Mouse (Mus musculus): Measurements from ENCODE around the gene Fmod. TPM values are rescaled to one million over a fixed set of nuclear protein-coding genes. Genes with fewer than 3 reads are reported as not detected.

Fmod gene
- polyA plus RNA-seq, 1 experiment from 2014 or later, result 4.0 TPM

DNA sequence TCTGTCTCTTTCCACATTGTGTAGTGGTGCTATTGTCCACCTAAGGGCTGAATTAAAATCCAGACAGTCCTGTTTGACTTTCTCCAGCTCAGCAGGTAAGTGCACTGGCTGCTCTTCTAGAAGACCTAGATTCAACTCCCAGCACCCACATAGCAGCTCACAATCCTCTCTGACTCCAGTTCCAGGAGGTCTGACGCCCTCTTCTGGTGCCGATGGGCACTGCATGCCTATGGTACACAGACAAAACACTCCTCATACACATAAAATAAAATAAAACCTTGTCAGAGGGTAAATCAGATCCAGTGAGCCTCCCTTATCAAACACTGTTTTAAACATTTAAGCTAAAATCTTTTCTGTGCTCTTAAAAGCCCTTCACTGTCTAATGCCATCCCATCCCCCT is 562 bp upstream of the Fmod start:
- no peak overlapping the region for H3K4me3 ChIP-seq (ENCODE audit: low read length)
- 0 out of 2 replicates have a peak, but pooled peaks cover 6% of the 10 kb centered on the region for H3K4me1 ChIP-seq (ENCODE audit: control insufficient read depth, insufficient read depth, low read length)
- H3K4me2 ChIP-seq (replicated peaks; ENCODE audit: low read depth, low read length), result no peak overlapping the region
- no peak overlapping the region for H3K27ac ChIP-seq (ENCODE audit: low read depth, low read length)
- H3K9me3 ChIP-seq (ENCODE audit: control insufficient read depth, low read length), result no peaks in the 10 kb centered on the region
- H3K36me3 ChIP-seq (ENCODE audit: control insufficient read depth, insufficient read depth, low read length), result no peaks in the 10 kb centered on the region
- WGBS, result 72% methylated on average over 2 of the region's 2 CpGs
- H3K9ac ChIP-seq (ENCODE audit: low read depth, low read length), result no peak overlapping the region
- H3K27me3 ChIP-seq (ENCODE audit: control insufficient read depth, insufficient read depth, low read length), result no peaks in the 10 kb centered on the region
- no peak for ATAC-seq (ENCODE audit: low FRiP score, low TSS enrichment)

DNA sequence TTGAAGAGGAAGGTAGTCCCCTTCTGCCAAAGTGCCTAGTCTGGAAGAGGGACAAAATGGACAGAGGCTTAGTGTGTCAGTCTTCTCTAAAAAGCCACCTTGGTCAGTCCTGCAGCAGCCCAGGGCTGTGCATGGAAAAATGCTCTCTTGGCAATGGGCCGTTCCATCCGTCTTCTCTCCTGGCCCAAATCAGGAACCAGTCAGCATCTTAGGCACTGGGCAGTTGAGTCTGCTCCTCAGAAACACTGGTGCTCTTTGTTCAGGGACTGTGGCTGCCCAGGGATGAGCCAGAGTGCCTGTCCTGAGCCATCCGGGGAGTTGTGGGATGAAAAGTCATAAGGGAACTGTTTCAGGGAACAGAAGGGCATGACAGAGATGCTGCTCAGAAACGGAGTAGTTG is 1.3 kb downstream of the Fmod start:
- Histone ChIP-seq H3K9ac (ENCODE audit: low read depth, low read length) (no peak overlapping the region), H3K36me3 (ENCODE audit: control insufficient read depth, insufficient read depth, low read length) (no peaks in the 10 kb centered on the region), H3K4me1 (ENCODE audit: control insufficient read depth, insufficient read depth, low read length) (0 out of 2 replicates have a peak, but pooled peaks cover 6% of the 10 kb centered on the region), H3K4me3 (ENCODE audit: low read length) (no peak overlapping the region), H3K27me3 (ENCODE audit: control insufficient read depth, insufficient read depth, low read length) (no peaks in the 10 kb centered on the region), H3K4me2 (replicated peaks; ENCODE audit: low read depth, low read length) (no peak overlapping the region), H3K27ac (ENCODE audit: low read depth, low read length) (no peak overlapping the region), H3K9me3 (ENCODE audit: control insufficient read depth, low read length) (no peaks in the 10 kb centered on the region)
- ATAC-seq (ENCODE audit: low FRiP score, low TSS enrichment), result no peak
- 92% methylated on average over 4 of the region's 4 CpGs for WGBS

DNA sequence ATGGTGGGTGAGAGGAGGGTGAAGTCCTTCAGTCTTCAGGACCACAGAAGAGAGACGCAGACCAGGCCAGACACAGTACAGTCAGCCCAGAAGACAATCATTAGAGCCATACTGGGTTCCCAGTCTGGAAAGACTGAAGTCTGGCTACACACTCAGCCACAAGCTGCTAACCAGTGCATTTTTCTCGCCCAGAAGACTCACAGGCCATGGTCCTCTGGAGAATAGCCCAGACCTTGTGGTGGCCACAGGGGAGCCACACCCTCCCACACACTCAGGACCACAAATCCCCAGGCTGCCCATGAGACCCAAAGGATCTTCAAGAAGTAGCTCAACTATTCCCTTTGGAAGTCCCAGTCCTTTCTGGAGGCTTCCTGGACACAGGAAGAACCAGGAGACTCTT is 2.3 kb downstream of the Fmod start:
- Histone ChIP-seq H3K27ac (ENCODE audit: low read depth, low read length) (no peak overlapping the region), H3K36me3 (ENCODE audit: control insufficient read depth, insufficient read depth, low read length) (no peaks in the 10 kb centered on the region), H3K9me3 (ENCODE audit: control insufficient read depth, low read length) (no peaks in the 10 kb centered on the region), H3K4me1 (ENCODE audit: control insufficient read depth, insufficient read depth, low read length) (0 out of 2 replicates have a peak, but pooled peaks cover 6% of the 10 kb centered on the region), H3K4me2 (replicated peaks; ENCODE audit: low read depth, low read length) (no peak overlapping the region), H3K9ac (ENCODE audit: low read depth, low read length) (no peak overlapping the region), H3K27me3 (ENCODE audit: control insufficient read depth, insufficient read depth, low read length) (no peaks in the 10 kb centered on the region), H3K4me3 (ENCODE audit: low read length) (no peak overlapping the region)
- ATAC-seq (ENCODE audit: low FRiP score, low TSS enrichment), result no peak
- WGBS, result 86% methylated on average over 2 of the region's 2 CpGs

DNA sequence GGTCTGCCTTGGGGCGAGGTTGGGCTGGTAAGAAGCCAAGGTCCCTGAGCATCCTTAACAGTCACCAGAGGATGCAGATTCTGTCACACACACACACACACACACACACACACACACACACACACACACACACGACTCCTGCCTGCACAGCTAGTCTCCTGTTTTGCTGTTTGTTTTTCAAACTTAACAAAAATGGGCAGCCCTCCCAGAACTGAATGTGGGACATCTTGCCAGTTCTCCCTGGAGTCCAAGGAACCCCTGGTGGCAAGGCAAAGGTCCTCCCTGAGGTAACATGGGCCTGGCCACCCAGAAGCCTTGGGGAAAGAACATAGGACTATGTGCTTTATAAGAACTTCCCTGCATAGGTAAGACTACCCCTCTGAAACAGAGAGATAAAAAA is 4.8 kb downstream of the Fmod start:
- no peak overlapping the region for H3K9ac ChIP-seq (ENCODE audit: low read depth, low read length)
- no peaks in the 10 kb centered on the region for H3K36me3 ChIP-seq (ENCODE audit: control insufficient read depth, insufficient read depth, low read length)
- no peak overlapping the region for H3K4me3 ChIP-seq (ENCODE audit: low read length)
- no peaks in the 10 kb centered on the region for H3K27me3 ChIP-seq (ENCODE audit: control insufficient read depth, insufficient read depth, low read length)
- WGBS, result 65% methylated on average over 2 of the region's 2 CpGs
- H3K9me3 ChIP-seq (ENCODE audit: control insufficient read depth, low read length), result no peaks in the 10 kb centered on the region
- peaks cover 10% of the 10 kb centered on the region; the same call in 1 of the 2 replicates for H3K4me1 ChIP-seq (ENCODE audit: control insufficient read depth, insufficient read depth, low read length)
- no peak for ATAC-seq (ENCODE audit: low FRiP score, low TSS enrichment)
- no peak overlapping the region for H3K4me2 ChIP-seq (replicated peaks; ENCODE audit: low read depth, low read length)
- H3K27ac ChIP-seq (ENCODE audit: low read depth, low read length), result no peak overlapping the region

DNA sequence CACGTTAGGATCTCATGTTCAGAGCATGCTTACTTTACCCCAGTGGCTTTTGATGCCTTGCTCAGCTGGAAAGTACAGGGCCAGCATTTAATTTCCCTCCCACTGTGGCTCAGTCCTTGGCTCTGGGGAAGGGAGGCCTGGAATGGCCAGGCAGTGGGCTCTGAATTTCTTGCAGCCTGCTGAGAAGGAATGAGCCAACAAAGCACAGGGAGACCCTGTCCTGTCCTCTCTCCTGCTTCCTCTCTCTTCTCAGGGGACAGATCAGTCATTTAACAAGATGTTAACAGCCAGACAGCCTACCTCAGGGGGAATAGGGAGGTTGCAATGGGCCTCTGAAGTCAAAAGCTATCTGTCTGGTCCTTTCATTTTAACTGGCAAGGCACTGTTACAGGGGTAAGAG is 5.3 kb downstream of the Fmod start:
- no peak overlapping the region for H3K4me3 ChIP-seq (ENCODE audit: low read length)
- H3K9me3 ChIP-seq (ENCODE audit: control insufficient read depth, low read length), result no peaks in the 10 kb centered on the region
- WGBS, result 32% methylated on average over 1 of the region's 1 CpGs
- H3K27me3 ChIP-seq (ENCODE audit: control insufficient read depth, insufficient read depth, low read length), result no peaks in the 10 kb centered on the region
- H3K9ac ChIP-seq (ENCODE audit: low read depth, low read length), result no peak overlapping the region
- H3K36me3 ChIP-seq (ENCODE audit: control insufficient read depth, insufficient read depth, low read length), result no peaks in the 10 kb centered on the region
- no peak overlapping the region for H3K4me2 ChIP-seq (replicated peaks; ENCODE audit: low read depth, low read length)
- no peak for ATAC-seq (ENCODE audit: low FRiP score, low TSS enrichment)
- H3K27ac ChIP-seq (ENCODE audit: low read depth, low read length), result no peak overlapping the region
- H3K4me1 ChIP-seq (ENCODE audit: control insufficient read depth, insufficient read depth, low read length), result peaks cover 7% of the 10 kb centered on the region; the same call in 1 of the 2 replicates

DNA sequence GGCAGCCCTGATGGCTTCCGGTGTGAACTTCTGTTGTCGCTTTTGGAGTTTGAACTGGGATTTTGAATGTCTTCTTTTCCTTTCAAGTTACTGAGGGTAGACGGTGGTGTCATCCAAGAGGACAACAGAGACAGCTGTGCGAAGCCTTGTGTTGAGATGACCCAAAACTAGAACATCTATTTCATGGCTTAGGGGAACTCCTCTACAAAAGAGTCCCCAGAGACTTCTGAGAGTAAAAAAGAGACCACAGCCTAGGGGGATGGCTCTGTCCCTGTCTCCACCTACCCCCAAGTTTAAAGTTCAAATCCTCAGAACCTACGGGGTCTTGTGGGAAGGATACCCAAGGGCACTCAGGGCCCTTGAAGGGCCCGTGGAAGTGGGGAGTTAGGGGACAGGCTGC is 7.8 kb downstream of the Fmod start:
- Histone ChIP-seq H3K9ac (ENCODE audit: low read depth, low read length) (no peak overlapping the region), H3K4me3 (ENCODE audit: low read length) (no peak overlapping the region), H3K27me3 (ENCODE audit: control insufficient read depth, insufficient read depth, low read length) (no peaks in the 10 kb centered on the region), H3K9me3 (ENCODE audit: control insufficient read depth, low read length) (no peaks in the 10 kb centered on the region), H3K4me1 (ENCODE audit: control insufficient read depth, insufficient read depth, low read length) (peaks cover 4% of the 10 kb centered on the region; the same call in 1 of the 2 replicates), H3K4me2 (replicated peaks; ENCODE audit: low read depth, low read length) (no peak overlapping the region), H3K27ac (ENCODE audit: low read depth, low read length) (no peak overlapping the region), H3K36me3 (ENCODE audit: control insufficient read depth, insufficient read depth, low read length) (no peaks in the 10 kb centered on the region)
- no peak for ATAC-seq (ENCODE audit: low FRiP score, low TSS enrichment)
- 87% methylated on average over 6 of the region's 6 CpGs for WGBS

DNA sequence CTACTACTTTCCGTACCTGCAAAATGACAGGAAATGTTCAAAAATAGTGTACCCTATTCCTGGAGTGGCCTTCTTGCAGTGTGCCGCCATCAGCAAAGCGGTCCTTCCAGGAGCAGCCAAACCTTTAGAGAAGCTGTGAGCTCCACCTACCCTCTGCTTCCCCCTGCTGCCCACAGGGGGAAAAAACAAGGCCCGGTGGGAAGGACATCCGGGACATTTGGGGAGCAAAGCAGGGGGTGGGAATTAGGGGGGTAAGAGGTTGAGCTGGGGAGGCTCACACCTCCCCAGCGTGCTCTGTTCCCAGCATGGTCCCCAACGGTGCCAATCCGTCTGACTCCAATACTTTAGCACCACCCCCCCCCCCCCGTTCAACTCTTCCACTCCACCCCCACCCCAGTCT is 8.9 kb downstream of the Fmod start:
- H3K9ac ChIP-seq (ENCODE audit: low read depth, low read length), result peak overlapping the region; percentile 44
- no peak overlapping the region for H3K27ac ChIP-seq (ENCODE audit: low read depth, low read length)
- 4% methylated on average over 7 of the region's 9 CpGs for WGBS
- H3K4me1 ChIP-seq (ENCODE audit: control insufficient read depth, insufficient read depth, low read length), result peaks cover 4% of the 10 kb centered on the region; the same call in 1 of the 2 replicates
- peak; percentile 68 for ATAC-seq (ENCODE audit: low FRiP score, low TSS enrichment)
- no peaks in the 10 kb centered on the region for H3K27me3 ChIP-seq (ENCODE audit: control insufficient read depth, insufficient read depth, low read length)
- peak overlapping the region; percentile 19 for H3K4me3 ChIP-seq (ENCODE audit: low read length)
- H3K36me3 ChIP-seq (ENCODE audit: control insufficient read depth, insufficient read depth, low read length), result no peaks in the 10 kb centered on the region
- H3K9me3 ChIP-seq (ENCODE audit: control insufficient read depth, low read length), result no peaks in the 10 kb centered on the region
- H3K4me2 ChIP-seq (replicated peaks; ENCODE audit: low read depth, low read length), result peak overlapping the region; percentile 49

DNA sequence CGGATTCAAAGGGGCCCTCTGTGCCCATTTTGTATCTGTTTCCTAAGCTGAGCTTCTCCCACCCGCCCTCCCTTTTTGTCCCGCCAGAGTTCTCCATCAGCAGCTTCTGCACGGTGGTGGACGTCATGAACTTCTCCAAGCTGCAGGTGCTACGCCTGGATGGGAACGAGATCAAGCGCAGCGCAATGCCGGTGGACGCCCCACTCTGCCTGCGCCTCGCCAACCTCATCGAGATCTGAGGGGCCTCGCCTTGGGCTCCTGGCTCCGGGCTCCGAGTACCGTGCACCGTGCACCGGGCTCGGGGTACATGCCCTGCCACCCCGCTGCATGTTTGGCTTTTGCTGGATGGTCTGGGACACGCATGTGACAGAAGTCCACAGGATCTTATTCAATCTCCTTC is 9.3 kb downstream of the Fmod start:
- peak; percentile 47; the same call in 1 of the 2 replicates for ATAC-seq (ENCODE audit: low FRiP score, low TSS enrichment)
- peak overlapping the region; percentile 19 for H3K4me3 ChIP-seq (ENCODE audit: low read length)
- no peaks in the 10 kb centered on the region for H3K9me3 ChIP-seq (ENCODE audit: control insufficient read depth, low read length)
- peak overlapping the region; percentile 44 for H3K9ac ChIP-seq (ENCODE audit: low read depth, low read length)
- H3K27ac ChIP-seq (ENCODE audit: low read depth, low read length), result no peak overlapping the region
- H3K27me3 ChIP-seq (ENCODE audit: control insufficient read depth, insufficient read depth, low read length), result no peaks in the 10 kb centered on the region
- peaks cover 4% of the 10 kb centered on the region; the same call in 1 of the 2 replicates for H3K4me1 ChIP-seq (ENCODE audit: control insufficient read depth, insufficient read depth, low read length)
- H3K36me3 ChIP-seq (ENCODE audit: control insufficient read depth, insufficient read depth, low read length), result no peaks in the 10 kb centered on the region
- 19% methylated on average over 23 of the region's 23 CpGs for WGBS
- H3K4me2 ChIP-seq (replicated peaks; ENCODE audit: low read depth, low read length), result peak overlapping the region; percentile 49

DNA sequence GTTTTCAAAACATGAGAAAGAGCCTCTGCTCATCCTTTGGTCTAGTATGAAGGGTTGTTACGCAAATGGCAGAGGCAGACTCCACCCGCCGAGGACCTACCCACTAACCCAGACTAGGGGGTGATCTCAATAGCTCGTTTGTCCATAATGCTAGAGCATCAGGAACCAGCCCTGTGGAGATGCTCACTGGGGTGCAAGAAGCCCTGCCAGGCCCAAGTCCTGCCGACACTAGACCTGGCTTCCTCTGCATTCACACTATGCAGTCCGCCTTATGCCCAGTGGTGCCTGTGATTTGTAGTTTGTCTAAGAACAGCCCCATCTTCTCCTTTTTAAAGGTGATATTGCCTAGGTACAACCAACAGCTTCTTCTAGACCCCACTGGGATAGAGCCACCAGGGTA is 10.4 kb downstream of the Fmod start:
- 83% methylated on average over 6 of the region's 6 CpGs for WGBS
- Histone ChIP-seq H3K9me3 (ENCODE audit: control insufficient read depth, low read length) (no peaks in the 10 kb centered on the region), H3K9ac (ENCODE audit: low read depth, low read length) (no peak overlapping the region), H3K4me1 (ENCODE audit: control insufficient read depth, insufficient read depth, low read length) (peaks cover 4% of the 10 kb centered on the region; the same call in 1 of the 2 replicates), H3K4me2 (replicated peaks; ENCODE audit: low read depth, low read length) (no peak overlapping the region), H3K27me3 (ENCODE audit: control insufficient read depth, insufficient read depth, low read length) (no peaks in the 10 kb centered on the region), H3K4me3 (ENCODE audit: low read length) (no peak overlapping the region), H3K27ac (ENCODE audit: low read depth, low read length) (no peak overlapping the region), H3K36me3 (ENCODE audit: control insufficient read depth, insufficient read depth, low read length) (no peaks in the 10 kb centered on the region)
- ATAC-seq (ENCODE audit: low FRiP score, low TSS enrichment), result no peak

All from kidney, embryonic 14.5 days (tissue).